Mouse (Mus musculus): ENCODE measurements around the gene Scarf1.
A peak's percentile ranks its signal among the peaks of the same experiment; 100 is the strongest.

Gene Scarf1

DNA sequence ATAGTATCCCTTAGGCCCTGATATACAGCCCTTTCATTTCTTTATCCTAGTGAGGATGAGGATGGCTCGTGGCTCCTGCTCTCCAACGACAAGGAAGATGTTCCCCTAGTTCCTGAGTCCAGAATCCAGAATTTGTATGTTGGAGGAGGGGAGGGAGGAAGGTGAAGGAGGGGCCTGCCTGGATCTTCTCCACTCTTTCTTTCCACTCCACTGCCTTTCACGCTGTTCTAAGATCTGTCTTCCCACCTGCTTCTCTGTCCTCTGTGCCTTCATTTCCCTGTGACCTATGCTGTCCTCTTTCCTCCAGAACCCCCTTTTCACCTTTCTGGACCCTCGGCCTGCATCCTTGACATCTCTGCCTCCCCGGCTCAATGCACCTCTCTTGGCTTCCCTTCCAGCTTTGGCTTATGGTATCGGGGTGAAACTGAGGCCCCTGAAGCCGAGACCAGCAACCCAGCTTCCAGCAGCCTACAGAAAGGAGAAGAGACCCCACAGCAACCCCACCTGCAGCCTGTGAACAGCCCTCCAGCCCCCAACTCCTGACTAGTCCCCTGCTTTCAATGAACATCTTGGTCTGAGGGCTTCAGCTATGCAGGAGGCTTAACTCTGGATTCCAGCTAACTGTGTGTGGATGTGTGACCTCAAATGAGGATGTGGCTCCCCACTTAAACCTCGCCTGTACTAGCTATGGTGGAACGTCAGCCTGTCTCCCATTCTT, 880 bp upstream of the Scarf1 start:
- DNase-seq, result no peak

DNA sequence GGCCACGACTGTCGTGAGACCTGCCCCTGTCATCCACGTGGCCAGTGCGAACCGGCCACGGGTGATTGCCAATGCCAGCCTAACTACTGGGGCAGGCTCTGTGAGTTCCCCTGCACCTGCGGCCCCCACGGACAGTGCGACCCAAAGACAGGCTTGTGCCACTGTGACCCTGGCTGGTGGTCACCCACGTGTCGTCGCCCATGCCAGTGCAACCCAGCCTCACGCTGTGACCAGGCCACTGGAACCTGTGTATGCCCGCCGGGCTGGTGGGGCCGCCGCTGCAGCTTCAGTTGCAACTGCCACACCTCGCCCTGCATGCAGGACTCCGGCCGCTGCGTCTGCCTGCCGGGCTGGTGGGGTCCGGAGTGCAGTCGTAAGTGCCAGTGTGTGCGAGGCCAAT, 1.8 kb downstream of the Scarf1 start:
- DNase-seq, result no peak

DNA sequence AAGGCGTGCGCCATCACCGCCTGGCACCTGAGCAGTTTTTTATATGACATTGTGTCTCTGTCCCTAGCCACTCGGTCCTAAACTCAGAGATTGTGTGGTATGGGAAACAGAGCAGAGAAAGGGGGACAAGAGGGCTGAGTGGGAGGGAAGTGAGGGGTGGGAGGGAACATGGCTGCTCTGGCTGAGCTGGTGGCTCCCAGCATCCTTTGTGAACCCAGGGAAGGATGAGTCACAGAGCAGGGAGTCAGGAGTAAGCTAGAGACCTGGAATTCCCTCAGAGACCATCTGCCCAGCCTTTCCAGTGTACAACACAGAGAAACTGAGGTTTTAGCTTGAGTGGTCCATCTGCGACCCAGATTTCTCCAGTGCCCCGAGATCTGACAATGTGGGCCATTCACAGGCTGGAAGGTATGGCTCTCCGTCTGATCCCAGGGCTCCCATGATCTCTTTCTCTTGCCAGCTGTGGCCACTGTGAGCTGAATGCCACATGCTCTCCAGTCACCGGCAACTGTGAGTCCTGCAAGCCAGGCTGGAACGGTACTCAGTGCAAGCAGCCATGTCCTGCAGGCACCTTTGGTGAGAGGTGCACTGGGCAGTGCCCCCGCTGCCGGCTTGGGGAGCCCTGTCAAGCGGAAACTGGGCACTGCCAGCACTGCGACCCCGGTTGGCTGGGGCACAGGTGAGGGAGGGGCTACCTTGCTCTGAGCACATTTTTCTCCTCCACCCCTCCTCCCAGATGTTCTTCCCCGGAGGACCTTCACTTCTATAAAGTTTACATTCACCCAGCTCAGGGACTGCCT, 6.7 kb downstream of the Scarf1 start:
- DNase-seq, result peak in 1 of 2 experiments; percentile 67

DNA sequence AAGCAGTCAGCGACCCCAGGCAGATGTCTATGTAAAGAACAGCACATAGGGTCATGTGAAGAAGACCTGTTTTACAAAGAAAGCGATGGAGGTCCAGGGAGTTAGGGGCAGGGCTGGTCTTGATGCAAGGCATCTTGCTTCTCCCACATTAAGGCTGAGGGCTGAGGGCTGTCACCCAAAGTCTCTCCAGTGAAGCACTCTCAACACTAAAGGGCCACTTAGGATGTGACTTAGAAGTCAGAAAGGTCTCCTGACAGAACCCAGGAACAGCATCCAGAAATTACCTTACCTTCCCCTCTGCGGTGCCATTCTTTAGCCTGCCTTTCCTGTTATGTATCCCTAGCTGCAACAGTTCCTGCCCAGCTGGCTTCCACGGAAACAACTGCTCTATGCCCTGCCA, 8.3 kb downstream of the Scarf1 start:
- DNase-seq, result no peak

- DNase-seq, result no peak
These were observed 9.5 kb downstream of the Scarf1 start for GRCm38 (mm10) chr11:75522793-75523192.

DNA sequence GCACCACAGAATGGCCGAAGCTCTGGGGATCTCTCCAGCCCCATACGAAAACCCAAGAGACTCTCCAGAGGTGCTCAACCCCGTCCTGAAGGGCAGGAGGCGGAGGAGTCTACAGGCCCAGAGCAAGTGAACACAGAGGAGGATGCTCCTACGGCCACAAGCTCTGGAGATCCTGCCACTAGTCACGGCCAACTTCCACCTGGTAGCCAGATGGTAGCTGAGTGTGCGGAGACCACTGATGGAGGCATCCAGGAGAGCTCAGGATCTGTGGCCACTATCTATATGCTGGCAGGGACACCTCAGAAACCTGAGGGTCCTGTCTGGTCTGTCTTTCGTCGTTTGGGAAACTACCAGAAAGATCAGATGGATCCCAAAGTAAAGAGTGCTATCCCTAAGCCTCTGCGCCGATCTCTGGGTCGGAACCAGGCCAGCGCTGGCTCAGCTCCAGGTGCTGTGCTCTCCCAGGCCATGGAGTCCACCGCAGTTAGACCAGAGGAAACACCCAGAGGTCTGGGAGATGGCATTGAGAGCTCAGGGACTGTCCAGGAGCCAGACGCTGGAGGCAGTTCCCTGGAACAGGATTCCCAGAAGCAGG, 12.3 kb downstream of the Scarf1 start:
- no peak for DNase-seq

GRCm38 (mm10) chr11:75526943-75527342, 13.6 kb downstream of the Scarf1 start:
- no peak for DNase-seq

DNA sequence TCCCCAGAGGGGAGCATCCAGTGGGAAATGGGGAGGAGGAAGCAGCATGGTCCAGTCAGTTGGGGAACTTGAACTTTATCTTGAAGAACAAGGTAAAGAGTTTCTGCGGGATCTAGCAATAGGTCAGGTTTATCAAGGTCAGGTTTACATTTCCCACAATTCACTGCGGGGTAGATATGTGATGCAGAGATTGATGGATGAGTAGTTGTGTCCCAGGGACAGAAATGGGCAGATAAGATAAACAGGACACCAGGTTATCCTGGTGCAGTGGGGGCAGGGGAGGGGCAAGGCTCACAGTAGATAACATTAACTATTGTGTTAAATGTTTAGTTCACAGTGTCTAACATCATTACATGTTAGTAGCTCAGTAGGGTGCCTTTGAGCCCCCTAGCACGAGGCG, 16.4 kb downstream of the Scarf1 start:
- no peak for DNase-seq

- peak; percentile 93 to 98 for DNase-seq
These were observed 17.0 kb downstream of the Scarf1 start for GRCm38 (mm10) chr11:75530325-75530724.

- DNase-seq, result peak; percentile 38 to 62
These were observed 17.6 kb downstream of the Scarf1 start for GRCm38 (mm10) chr11:75530845-75531373.

DNA sequence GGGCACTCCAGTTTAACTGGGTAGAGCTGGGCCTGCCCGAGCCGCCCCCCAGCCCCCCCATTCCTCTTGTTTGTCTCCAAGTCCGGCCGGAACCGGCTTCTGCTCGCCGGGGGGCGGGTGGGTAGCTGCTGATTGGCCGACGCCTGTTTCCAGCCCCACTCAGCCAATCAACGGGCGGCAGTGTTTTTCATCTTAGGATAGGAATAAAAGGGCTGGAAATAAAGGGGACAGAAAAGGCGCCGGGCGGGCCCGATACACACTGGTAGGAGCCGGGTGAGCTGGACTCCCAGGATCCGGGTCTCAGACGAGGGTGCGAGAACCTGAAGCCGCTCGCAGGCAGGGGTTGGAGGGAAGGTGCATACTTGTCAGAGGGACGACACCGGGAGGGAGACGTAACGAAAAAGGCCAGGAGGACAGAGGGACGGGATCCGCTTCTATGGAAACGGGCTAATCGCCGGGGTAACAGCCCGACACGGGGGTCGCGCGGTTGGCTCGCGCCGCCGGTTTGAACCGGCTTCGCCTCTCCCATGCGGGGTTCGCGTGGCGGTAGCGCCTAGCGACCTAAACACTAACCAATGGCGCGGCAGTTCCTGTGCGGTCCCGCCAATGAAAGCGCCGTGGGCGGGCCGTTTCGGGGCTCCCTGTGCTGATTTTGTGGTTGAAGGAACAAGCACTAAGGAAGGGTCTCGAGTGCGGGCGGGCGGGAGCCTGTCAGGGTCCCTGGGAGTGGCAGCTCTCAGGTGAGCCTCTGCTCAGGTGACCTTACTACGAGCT, 18.3 kb downstream of the Scarf1 start, which contains the start of gene Slc43a2:
TSS of gene Slc43a2 (plus strand) at position 226 of the 774 bp plus-strand sequence.
- peak; percentile 98 to 99 for DNase-seq

- peak; percentile 43 to 69 for DNase-seq
These were observed 19.3 kb downstream of the Scarf1 start for GRCm38 (mm10) chr11:75532340-75533277.

DNA sequence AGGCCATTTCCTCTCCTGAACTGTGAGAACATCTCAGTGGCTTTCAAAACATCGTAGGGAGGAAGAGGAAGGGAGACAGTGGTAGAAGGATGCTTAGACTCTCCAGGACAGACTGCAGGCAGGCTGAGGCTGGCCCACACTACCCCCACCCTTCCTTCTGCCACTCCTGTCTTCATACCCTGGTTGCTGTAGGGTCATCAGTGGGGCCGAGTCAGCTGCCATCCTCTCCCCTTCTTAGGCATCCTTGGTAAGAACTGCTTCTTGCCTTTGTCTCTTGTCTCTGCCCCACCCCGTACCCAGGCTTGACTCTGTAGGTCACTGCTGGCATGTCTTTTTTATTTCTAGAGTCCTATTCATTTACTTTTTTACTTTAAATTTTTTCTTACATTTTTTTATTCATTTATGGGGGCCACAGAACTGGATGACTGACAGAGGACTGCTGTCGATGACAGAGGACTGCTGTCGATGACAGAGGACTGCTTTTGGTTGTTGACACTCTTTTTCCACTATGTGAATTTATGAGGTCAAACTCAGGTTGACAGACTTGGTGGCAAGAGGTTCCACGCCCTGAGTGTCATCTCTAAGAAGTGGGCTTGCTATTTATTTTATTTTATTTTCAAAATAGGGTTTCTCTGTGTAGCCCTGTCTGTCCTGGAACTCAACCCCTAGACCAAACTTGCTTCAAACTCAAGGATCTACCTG, 20.1 kb downstream of the Scarf1 start:
- DNase-seq, result no peak

- peak; percentile 45 to 74 for DNase-seq
These were observed 21.1 kb downstream of the Scarf1 start for GRCm38 (mm10) chr11:75534286-75535033.

- DNase-seq, result peak; percentile 61 to 72
These were observed 21.9 kb downstream of the Scarf1 start for GRCm38 (mm10) chr11:75535106-75535795.

DNA sequence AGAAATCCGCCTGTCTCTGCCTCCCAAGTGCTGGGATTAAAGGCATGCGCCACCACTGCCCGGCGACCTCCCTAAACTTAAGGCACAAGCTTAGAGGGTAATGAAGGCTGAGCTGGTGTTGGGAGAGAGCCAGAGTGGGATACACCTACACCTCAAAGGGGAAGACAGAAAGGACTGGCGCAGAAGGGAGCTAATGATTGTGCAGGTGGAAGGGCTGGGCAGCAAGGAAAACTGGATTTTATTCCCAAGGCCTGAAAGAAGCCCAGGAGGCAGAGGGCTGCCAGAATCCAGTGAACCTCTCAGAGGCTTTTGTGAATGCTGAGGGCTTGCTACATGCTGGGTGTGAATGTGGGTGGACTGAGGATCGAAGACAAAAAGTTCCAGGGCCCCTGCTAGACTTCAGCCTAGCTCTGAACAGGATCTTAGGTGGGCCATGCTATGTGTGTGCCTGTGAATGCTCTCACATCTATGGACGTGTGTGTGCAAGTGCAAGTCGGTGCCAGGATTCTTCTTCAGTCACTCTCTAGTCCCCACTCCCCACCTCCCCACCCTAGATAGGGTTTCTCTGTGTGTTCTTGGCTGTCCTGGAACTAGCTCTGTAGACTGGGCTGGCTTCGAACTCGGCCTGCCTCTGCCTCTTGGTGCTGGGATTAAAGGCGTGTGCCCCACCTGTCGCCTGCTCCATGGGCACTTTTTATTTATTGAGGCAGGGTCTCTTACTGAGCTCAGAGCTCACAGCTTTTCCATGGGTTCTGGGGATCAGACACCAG, 23.1 kb downstream of the Scarf1 start:
- no peak for DNase-seq

- DNase-seq, result no peak
These were observed 23.7 kb downstream of the Scarf1 start for GRCm38 (mm10) chr11:75537025-75537414.

DNA sequence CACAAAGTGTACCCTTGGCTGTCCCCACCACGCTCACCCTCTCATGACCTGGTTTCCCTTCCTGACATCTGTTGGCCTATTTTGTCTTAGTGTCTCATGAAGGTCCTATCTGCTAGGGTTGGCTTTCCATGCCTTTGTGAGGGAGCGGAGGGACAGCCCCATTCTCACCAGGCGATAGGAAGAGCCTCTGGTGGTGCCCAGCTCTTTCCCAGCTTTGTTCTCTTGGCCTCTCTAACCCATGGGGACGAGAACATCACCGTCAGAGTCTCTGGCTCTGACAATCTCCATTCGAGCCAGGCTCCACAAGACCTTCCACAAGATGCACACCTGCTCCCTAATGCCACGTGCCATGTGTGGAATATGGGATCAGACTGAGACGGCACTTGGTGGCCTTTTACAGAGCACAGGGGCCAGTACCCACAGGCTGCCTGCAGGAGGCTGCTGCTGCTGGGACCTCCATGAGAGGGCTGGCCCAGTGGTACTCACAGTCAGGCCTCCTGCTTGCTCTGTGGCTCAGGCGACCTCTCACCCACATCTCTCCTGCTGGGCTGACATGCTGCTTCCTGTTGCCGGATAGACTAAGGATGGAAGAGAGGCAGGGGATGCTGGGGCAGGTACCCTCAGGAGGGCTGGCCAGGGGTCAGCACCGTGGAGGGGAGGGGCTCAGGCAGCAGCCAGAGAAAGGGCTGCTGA, 24.3 kb downstream of the Scarf1 start:
- DNase-seq, result peak in 1 of 2 experiments; percentile 76

Measured in kidney, postnatal 25 days (tissue).